Mouse (Mus musculus) CH12.LX (cell line): ENCODE data around the gene Ccdc148.

ENCODE experiments used
- ELF1 ChIP-seq: IDR thresholded peaks from 2 replicates; pipeline ENCODE4 v1.6.1; 2014; ENCODE audit warnings: low read depth, mild to moderate bottlenecking, inconsistent platforms, low read length, improper control_type of control experiment
- IRF4 ChIP-seq: IDR thresholded peaks from 2 replicates; pipeline ENCODE4 v1.6.1; 2014; ENCODE audit warnings: low read depth, mild to moderate bottlenecking, inconsistent platforms, low read length, improper control_type of control experiment

GRCm38 (mm10) chr2:59186122-59186521 is 25.6 kb upstream of the Ccdc148 start:
- no peak for TF ChIP-seq ELF1
- TF ChIP-seq IRF4 = no peak
